Mouse (Mus musculus) mesoderm, embryonic 11.5 days (tissue): ENCODE results near the gene Fkbp2.

Source experiments
- DNase-seq: peaks from one replicate; pipeline ENCODE4 v3.0.0-alpha.2; 2012; ENCODE audit warnings: low read depth, low spot score

Gene Fkbp2

GRCm38 (mm10) chr19:6971644-6972043, 8.7 kb downstream of the Fkbp2 start:
- DNase-seq: no peak

GRCm38 (mm10) chr19:6970460-6971085, 9.7 kb downstream of the Fkbp2 start:
- DNase-seq: no peak

DNA sequence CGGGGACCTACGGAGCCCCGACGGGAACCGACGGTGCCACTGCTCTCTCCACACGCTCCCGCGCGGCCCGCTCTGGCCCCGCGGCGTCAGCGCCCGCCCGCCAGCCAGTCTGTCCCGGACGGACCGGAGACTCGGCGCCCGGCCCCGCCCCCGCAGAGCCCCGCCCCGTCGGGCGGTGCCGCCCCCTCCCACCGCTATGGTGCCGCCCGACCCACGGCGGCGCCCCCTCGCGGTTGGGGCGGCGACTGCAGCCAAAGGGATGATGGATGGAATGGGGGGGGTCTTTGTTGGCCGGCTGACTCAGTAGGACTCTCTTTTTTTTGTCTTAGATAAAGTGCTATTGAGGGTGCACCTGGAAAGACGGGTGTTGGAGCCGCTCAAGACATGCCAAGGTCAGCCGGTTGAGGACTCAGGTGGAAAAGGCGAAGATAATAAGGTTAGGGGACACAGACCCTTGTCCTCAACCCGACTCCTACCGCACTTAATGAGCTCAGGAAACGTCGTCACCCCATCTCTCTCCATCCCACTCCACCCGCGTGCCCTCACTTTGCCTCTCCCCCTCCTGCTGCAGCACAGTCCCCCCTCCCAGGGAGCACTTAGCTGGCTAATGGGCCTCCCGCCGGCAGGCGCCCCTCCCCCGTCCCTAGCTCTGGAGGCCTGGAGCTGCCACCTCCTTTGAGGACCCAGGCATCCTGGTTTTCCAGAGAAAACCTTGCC, 10.5 kb downstream of the Fkbp2 start:
- DNase-seq: peak; percentile 68

DNA sequence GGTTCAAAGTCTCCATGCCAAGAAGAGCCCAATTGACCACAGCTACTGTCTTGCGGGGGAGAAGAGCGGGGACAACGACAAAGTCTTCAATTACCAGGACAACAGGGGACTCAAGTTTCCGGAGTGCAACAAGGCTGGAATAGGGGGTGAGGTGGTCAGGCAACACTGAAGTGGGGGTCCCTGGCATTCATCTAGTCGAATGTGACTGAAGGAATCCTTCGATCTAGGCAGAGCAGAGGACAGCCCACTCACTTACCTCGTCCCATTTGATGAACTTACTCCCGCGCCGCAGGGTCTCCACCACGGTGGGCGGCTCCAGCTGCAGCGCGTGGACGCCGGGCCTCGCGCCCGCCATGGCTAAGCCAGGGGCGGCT, 11.0 kb downstream of the Fkbp2 start:
- DNase-seq: no peak

DNA sequence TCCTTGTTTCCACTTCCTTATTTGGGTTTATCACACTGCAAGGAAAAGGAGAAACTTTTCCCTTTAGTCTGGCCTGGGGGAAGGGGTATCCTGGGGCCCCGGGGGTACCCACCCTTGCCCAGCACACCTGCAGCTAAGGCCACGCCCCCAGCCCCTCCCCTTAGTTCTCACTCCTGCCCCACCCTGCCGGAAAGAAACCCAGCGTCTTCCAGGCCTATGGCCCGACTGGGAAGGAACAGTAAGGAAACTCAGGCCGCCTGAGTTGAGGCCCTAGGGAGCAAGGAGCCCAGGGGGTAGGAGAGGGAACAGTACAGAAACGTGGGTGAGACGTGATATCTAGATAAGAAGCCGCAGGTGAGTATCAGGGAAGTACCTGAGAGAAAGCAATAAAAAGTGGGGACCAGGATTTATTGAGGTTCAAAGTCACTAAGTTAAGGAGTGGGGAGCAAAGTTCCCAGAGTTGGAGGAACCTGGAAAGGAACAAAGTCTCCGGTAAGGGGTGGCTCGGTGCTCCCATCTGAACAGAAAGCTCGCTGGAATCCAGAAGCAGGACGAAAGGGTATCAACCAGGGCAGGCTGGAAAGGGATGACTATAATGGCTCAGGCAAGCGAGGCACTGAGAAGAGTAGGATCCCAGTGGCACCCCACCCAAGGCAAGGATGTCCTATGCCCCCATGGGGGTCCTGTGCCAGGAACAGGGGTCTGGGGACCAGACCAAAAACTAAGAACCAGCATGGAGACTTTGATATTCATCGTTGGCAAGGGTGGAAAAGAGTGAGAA, 11.6 kb downstream of the Fkbp2 start:
- DNase-seq: no peak

DNA sequence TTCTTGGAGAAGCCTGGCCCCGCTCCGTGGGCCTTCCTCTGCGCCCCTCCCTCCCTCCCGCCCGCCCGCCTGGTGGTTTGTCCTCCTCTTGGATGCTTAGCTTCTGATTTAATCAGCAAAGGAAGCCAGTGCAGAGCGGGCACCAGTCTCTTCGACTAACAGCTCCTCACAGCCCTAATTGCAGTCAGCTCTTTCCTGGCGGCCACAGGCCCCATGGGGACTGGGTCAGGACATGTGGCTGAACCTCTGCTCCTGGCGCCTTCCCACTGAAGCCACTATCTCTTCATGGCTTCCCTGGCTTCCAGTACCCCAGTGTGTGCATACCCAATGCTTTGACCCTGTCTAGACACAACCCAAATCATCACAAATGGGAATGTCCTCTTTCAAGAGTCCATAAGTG, 23.8 kb downstream of the Fkbp2 start:
- DNase-seq: no peak

- no peak for DNase-seq
Measured at GRCm38 (mm10) chr19:6955424-6955823, 24.9 kb downstream of the Fkbp2 start.

DNA sequence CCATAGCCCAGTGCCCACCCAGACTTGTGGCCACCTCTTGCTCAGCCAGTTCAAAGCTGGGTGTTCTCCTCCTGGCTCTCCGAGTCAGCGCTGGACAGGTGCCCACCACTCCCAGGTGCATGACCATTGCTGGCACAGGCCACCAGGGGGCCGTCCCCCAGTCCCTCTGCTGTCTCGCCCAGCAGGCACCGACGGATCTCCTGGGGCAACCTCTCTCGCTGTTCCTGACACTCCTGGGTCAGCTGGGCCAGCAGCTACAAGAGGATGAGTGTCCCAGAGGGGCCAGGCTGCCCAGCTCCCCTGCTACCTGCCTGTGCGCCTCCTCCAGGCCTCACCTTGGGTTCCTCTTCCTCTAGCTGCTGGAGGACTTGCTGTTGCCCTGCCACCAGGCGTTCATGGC, 26.3 kb downstream of the Fkbp2 start:
- no peak for DNase-seq

- DNase-seq: no peak
Measured at GRCm38 (mm10) chr19:6952712-6953037, 27.6 kb downstream of the Fkbp2 start.

DNA sequence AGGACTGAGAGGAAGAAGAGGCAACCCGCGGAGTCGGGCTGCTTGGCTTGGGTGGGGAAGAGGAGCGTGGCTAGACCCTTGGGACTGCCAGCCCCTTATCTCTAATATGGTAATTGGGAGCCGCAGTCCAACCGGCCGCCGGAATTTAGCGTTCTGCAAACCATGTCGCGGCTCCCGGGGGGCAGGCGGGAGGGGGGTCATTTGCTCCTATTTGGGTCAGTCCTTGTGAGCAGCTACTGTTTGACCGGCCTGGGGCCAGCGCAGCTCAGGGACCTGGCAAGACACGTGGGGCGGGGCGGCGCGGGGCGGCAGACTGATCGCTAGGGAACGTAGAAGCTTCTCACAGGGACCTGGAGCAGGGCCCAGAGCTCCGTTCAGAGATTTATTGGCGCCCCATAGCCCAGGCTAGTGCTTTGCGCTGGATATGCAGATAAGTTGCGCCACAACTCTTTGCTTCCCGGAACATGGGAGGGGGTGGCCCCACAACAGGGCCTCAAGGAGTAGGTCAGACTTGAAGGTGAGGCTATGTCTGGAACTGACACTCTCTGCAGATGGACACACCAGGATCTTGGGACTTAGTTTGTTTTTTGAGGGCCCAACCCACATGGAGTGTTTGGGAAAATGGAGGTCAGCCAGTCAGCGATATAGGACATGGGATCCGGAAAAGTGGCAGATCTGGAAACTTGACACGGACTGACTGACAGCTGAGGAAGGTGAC, 28.1 kb downstream of the Fkbp2 start:
- DNase-seq: peak; percentile 33

DNA sequence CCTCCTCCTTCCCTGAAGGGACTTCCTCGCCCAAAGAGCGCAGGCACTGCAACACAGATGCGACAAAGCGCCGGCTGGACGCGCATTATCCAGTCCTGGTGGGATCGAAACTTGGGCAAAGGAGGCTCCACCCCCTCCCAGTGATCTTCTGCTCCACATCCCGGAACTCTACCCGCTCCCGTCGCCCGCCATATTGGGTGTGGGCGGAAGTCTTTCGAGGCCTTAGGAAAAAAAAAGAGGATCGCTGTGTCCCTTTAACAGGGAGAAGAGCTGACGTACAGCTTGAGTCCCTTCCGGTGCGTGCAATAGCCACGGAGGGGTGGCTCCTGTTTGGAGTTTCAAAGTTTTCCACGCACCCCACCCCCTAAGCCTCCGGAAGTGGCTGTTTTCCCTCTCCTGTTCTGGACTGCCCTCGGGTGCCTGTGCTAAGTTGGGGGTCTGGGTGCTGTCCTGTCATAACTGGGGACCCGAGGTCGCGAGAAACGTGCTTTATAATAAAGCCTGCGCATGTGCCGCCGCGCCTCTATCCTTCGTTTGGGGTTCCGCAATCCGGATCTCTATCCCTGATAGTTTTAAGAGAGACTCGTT, 28.8 kb downstream of the Fkbp2 start:
- DNase-seq: peak; percentile 92

DNA sequence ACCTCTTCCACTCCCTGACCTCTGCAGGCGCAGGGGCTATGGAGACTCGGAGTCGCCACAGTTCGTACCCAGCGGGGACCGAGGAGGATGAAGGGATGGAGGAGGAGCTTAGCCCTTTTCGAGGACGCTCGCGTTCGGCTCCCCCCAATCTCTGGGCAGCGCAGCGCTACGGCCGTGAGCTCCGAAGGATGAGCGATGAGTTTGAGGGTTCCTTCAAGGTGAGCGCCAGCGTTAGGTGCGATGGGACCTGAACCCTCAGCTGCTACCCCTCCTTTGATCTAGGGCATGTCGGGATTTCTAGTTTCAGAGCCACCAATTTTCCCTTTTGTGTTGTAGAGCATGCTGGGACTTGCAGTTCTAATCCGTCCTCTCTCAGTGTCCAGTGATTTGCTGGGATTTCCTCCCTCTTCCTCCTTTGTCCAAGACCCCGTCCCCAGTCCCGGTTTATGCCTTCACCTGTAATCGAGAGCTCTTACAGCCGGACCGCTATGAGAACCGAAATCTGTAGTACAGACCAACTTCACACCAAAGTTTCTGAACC, 29.6 kb downstream of the Fkbp2 start:
- peak; percentile 73 for DNase-seq

DNA sequence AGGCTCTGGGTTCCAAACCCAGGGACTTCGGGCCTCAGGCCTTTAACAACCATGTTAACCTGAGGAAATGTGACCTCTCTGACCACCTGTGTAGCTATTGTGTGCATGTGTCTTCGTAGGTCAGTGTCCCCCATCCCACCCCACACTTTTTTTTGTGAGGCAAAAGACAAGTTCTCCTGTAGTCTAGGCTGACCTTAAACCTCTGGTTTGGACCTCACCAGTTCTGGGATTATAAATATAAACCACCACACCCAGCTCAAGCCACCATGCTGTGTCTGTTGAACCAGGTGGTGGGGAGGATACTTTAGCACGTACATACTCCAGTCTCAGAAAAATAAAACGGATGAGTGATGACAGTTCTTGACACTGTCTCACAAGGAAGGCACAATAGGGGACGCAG, 30.4 kb downstream of the Fkbp2 start:
- DNase-seq: no peak

DNA sequence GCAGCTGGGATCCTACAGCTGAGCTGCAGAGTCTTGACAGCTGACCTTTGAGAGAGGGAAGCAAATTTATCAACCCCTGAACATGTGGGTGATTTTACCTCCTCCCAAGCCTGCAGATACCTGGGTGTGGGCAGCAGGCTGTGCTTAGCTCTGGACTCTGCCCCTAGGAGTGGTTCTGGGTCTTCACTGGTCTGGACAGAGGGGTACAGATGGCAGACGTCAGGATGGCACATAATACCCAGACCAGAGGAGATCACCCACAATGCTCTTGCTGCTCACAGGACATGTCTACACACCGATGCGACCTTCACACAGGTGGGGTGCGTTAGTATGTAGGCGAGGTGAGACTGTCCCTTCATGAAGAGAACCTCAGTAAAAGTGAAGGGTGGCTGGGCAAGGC, 30.8 kb downstream of the Fkbp2 start:
- DNase-seq: no peak

- no peak for DNase-seq
Measured at GRCm38 (mm10) chr19:6948186-6948585, 32.1 kb downstream of the Fkbp2 start.

GRCm38 (mm10) chr19:6947742-6948141, 32.6 kb downstream of the Fkbp2 start:
- no peak for DNase-seq

- DNase-seq: no peak
Measured at GRCm38 (mm10) chr19:6943709-6944108, 36.6 kb downstream of the Fkbp2 start.

- DNase-seq: no peak
Measured at GRCm38 (mm10) chr19:6942764-6943163, 37.5 kb downstream of the Fkbp2 start.

DNA sequence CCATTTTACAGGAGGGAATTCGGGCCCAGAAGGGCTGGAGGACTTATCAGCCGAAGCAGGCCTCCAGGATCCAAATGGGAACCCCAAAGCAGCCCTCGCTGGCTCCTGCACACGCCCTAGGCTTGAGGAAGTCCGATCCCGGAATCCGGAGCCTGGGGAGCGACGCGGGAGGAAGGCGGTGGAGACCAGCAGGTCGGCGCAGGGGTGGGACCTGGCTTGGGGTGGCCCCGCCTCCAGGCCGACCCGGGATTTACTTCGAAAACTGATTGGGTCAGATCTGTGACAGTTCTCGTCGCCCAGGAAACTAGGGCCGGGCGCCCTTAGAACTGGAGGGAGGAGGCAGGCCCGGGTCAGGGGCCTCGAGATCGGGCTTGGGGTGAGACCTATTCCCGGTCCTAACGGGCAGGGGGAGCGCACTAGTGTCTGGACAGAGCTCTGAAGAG, 38.0 kb downstream of the Fkbp2 start, which contains the start of gene Gpr137:
TSS of gene Gpr137 (minus strand) at position 232 of the 443 bp plus-strand sequence.
- DNase-seq: peak; percentile 88

- DNase-seq: peak; percentile 95
Measured at GRCm38 (mm10) chr19:6941372-6942248, 38.7 kb downstream of the Fkbp2 start, which contains the start of gene Bad. Gene Bad, plus strand, starts transcription at chr19:6941861.
